ENCODE assay signal across 8 mouse cellular contexts in genomic region chr13:95616512-95616911, GRCm38 (mm10). TPM values are rescaled to one million over a fixed set of nuclear protein-coding genes. Genes with fewer than 3 reads are reported as not detected.
A peak's percentile ranks its signal among the peaks of the same experiment; 100 is the strongest.
DNase-seq lines count a peak whose midpoint lies in the region; ATAC-seq and TF ChIP-seq lines count a peak whose summit lies in the region.

No protein-coding gene starts in this region.

- H3K4me3 ChIP-seq in kidney, postnatal 0 days (replicated peaks; ENCODE audit: low read depth, low read length) = peak overlapping the region; percentile 73
- H3K4me3 ChIP-seq in forebrain, embryonic 11.5 days (ENCODE audit: low read depth, low read length) = peak overlapping the region; percentile 62
- H3K4me3 ChIP-seq in limb, embryonic 14.5 days (replicated peaks; ENCODE audit: low read length) = peak overlapping the region; percentile 82

- no peak for TF ChIP-seq CTCF in kidney, postnatal 0 days (IDR thresholded peaks at IDR 0.05; ENCODE audit: low read depth)

- 15% methylated on average over 11 of the region's 11 CpGs for WGBS in kidney, postnatal 0 days
- 68% methylated on average over 11 of the region's 11 CpGs for WGBS in forebrain, embryonic 11.5 days
- 38% methylated on average over 11 of the region's 11 CpGs for WGBS in limb, embryonic 14.5 days

- H3K36me3 ChIP-seq in kidney, postnatal 0 days (ENCODE audit: insufficient read depth, low read length) = 0 out of 2 replicates have a peak, but pooled peaks cover 3% of the 10 kb centered on the region
- H3K36me3 ChIP-seq in forebrain, embryonic 11.5 days (ENCODE audit: control insufficient read depth, insufficient read depth, low read length) = no peaks in the 10 kb centered on the region
- peaks cover 7% of the 10 kb centered on the region; the same call in 1 of the 2 replicates for H3K36me3 ChIP-seq in limb, embryonic 14.5 days (ENCODE audit: control insufficient read depth, insufficient read depth, low read length)

- H3K27ac ChIP-seq in kidney, postnatal 0 days = peak overlapping the region; percentile 47; the same call in 1 of the 2 replicates
- H3K27ac ChIP-seq in forebrain, embryonic 11.5 days (ENCODE audit: low read depth, low read length) = no peak overlapping the region
- H3K27ac ChIP-seq in limb, embryonic 14.5 days (replicated peaks; ENCODE audit: low read depth, low read length) = no peak overlapping the region

- TF ChIP-seq POLR2A in limb, embryonic 14.5 days (IDR thresholded peaks at IDR 0.05; ENCODE audit: borderline replicate concordance, extremely low read depth, insufficient read depth, insufficient read length) = no peak

- peak overlapping the region; percentile 85 for H3K4me2 ChIP-seq in kidney, postnatal 0 days (ENCODE audit: low read length)
- H3K4me2 ChIP-seq in forebrain, embryonic 11.5 days (ENCODE audit: low read depth, low read length, severe bottlenecking) = peak overlapping the region; percentile 57
- H3K4me2 ChIP-seq in limb, embryonic 14.5 days (replicated peaks; ENCODE audit: low read depth, low read length, severe bottlenecking) = peak overlapping the region; percentile 74

- H3K27me3 ChIP-seq in kidney, postnatal 0 days (ENCODE audit: insufficient read depth, low read length) = no peaks in the 10 kb centered on the region
- no peaks in the 10 kb centered on the region for H3K27me3 ChIP-seq in forebrain, embryonic 11.5 days (ENCODE audit: control insufficient read depth, insufficient read depth, low read length)
- H3K27me3 ChIP-seq in limb, embryonic 14.5 days (ENCODE audit: control insufficient read depth, insufficient read depth, low read length) = no peaks in the 10 kb centered on the region

- ATAC-seq in kidney, postnatal 0 days (replicated peaks; ENCODE audit: low FRiP score, low read depth) = no peak
- ATAC-seq in forebrain, embryonic 11.5 days (replicated peaks; ENCODE audit: low FRiP score) = no peak
- ATAC-seq in limb, embryonic 14.5 days (ENCODE audit: low FRiP score, low read depth) = no peak

- H3K4me1 ChIP-seq in kidney, postnatal 0 days (replicated peaks; ENCODE audit: insufficient read depth, low read length) = 0 out of 2 replicates have a peak, but pooled peaks cover 3% of the 10 kb centered on the region
- H3K4me1 ChIP-seq in forebrain, embryonic 11.5 days (replicated peaks; ENCODE audit: control insufficient read depth, insufficient read depth, low read length) = peaks cover 8% of the 10 kb centered on the region
- peaks cover 21% of the 10 kb centered on the region for H3K4me1 ChIP-seq in limb, embryonic 14.5 days (ENCODE audit: control insufficient read depth, insufficient read depth, low read length)

- no peaks in the 10 kb centered on the region for H3K9me3 ChIP-seq in kidney, postnatal 0 days (replicated peaks; ENCODE audit: low read length)
- no peaks in the 10 kb centered on the region for H3K9me3 ChIP-seq in forebrain, embryonic 11.5 days (ENCODE audit: control insufficient read depth, low read length)
- H3K9me3 ChIP-seq in limb, embryonic 14.5 days (ENCODE audit: control insufficient read depth, low read length) = no peaks in the 10 kb centered on the region

- peak overlapping the region; percentile 81 for H3K9ac ChIP-seq in kidney, postnatal 0 days (ENCODE audit: low read depth, low read length)
- H3K9ac ChIP-seq in forebrain, embryonic 11.5 days (ENCODE audit: low read length) = peak overlapping the region; percentile 92
- peak overlapping the region; percentile 87 for H3K9ac ChIP-seq in limb, embryonic 14.5 days (ENCODE audit: low read depth, low read length, severe bottlenecking)

- DNase-seq in kidney, postnatal 0 days (ENCODE audit: low spot score) = peak; percentile 75
- no peak for DNase-seq in kidney, postnatal 14 days
- DNase-seq in forebrain, embryonic 11.5 days (ENCODE audit: low spot score) = peak; percentile 50
- no peak for DNase-seq in limb, embryonic 14.5 days (ENCODE audit: low spot score)
- DNase-seq in retina, postnatal 1 day = peak; percentile 27
- no peak for DNase-seq in cerebellum, adult 11-12 months
- DNase-seq in adrenal gland, adult 8-10 months = no peak
- DNase-seq in layer of hippocampus, postnatal 14 days (ENCODE audit: low spot score in 2 of 2) = no peak

RNA-seq across cellular contexts. Expression of gene F2r, which starts 1.8 kb away (rescaled TPM):
- 85.6 and 104 TPM in 2 replicates for polyA plus RNA-seq in kidney, postnatal 0 days (2015; fragmentation: Nextera tagmentation; extraction: Ambion mirVana)
- polyA plus RNA-seq in forebrain, embryonic 11.5 days (2014; fragmentation: Nextera tagmentation; extraction: Ambion mirVana) = 121 and 122 TPM in 2 replicates
- polyA plus RNA-seq in limb, embryonic 14.5 days (2012; rRNA removed) = 38.5 and 48.0 TPM in 2 replicates
- polyA plus RNA-seq in limb, embryonic 14.5 days (2014; fragmentation: Nextera tagmentation; extraction: Ambion mirVana) = 77.2 and 84.0 TPM in 2 replicates
- 100 to 1,000 TPM; 116 to 170 (median 135) TPM for total RNA-seq in adrenal gland, adult 8-10 months (2022)
- 10 to 100 TPM in 1 of 2 experiments, 1 to 10 TPM in 1; 8.8 to 10.3 TPM for total RNA-seq in layer of hippocampus, postnatal 14 days (2021)

Comparison
In these comparisons a context has a peak if more than half of its experiments do, and no peak if none do; other contexts are left out.
1. DNase-seq: peak in kidney, postnatal 0 days (single experiment), forebrain, embryonic 11.5 days (single experiment) and retina, postnatal 1 day (single experiment); none in kidney, postnatal 14 days (single experiment), limb, embryonic 14.5 days (single experiment), cerebellum, adult 11-12 months (single experiment), adrenal gland, adult 8-10 months (single experiment) and layer of hippocampus, postnatal 14 days (0 of 2).
2. Peak in every context shown above with its lines, with median percentiles within 50 percentile points of each other: H3K4me2 ChIP-seq, H3K4me3 ChIP-seq and H3K9ac ChIP-seq.